Mouse (Mus musculus): ENCODE data around the gene Vsig2. TPM values are rescaled to one million over a fixed set of nuclear protein-coding genes. Genes with fewer than 3 reads are reported as not detected.
A peak's percentile ranks its signal among the peaks of the same experiment; 100 is the strongest.

Gene Vsig2
- polyA plus RNA-seq, 1 experiment from 2014 or later: 0.66 TPM

GRCm38 (mm10) chr9:37528225-37528970, 10.7 kb upstream of the Vsig2 start:
- Histone ChIP-seq H3K36me3 (ENCODE audit: control insufficient read depth, insufficient read depth, low read length) (no peaks in the 10 kb centered on the region), H3K27ac (ENCODE audit: low read depth, low read length) (no peak overlapping the region), H3K9me3 (ENCODE audit: control insufficient read depth, low read length) (no peaks in the 10 kb centered on the region), H3K27me3 (replicated peaks; ENCODE audit: control insufficient read depth, insufficient read depth, low read length) (peaks cover 59% of the 10 kb centered on the region), H3K4me1 (replicated peaks; ENCODE audit: control insufficient read depth, insufficient read depth, low read length) (peaks cover 27% of the 10 kb centered on the region), H3K9ac (ENCODE audit: low read depth, low read length) (0 out of 2 replicates have a peak overlapping the region, but pooled peaks have one; percentile 9), H3K4me3 (ENCODE audit: low read depth, low read length) (peak overlapping the region; percentile 44), H3K4me2 (peak overlapping the region; percentile 78)
- DNase-seq (ENCODE audit: low spot score) (no peak), ATAC-seq (replicated peaks; ENCODE audit: low FRiP score) (no peak)
- WGBS: 24% methylated on average over 9 of the region's 9 CpGs

GRCm38 (mm10) chr9:37530031-37530887, 8.8 kb upstream of the Vsig2 start:
- ATAC-seq (replicated peaks; ENCODE audit: low FRiP score): peak; percentile 51
- H3K9me3 ChIP-seq (ENCODE audit: control insufficient read depth, low read length): no peaks in the 10 kb centered on the region
- peaks cover 27% of the 10 kb centered on the region for H3K4me1 ChIP-seq (replicated peaks; ENCODE audit: control insufficient read depth, insufficient read depth, low read length)
- H3K9ac ChIP-seq (ENCODE audit: low read depth, low read length): peak overlapping the region; percentile 44
- peak overlapping the region; percentile 64 for H3K27ac ChIP-seq (ENCODE audit: low read depth, low read length)
- WGBS: 2% methylated on average over 32 of the region's 32 CpGs
- peak; percentile 60 for DNase-seq (ENCODE audit: low spot score)
- peak overlapping the region; percentile 44 for H3K4me3 ChIP-seq (ENCODE audit: low read depth, low read length)
- peak overlapping the region; percentile 78 for H3K4me2 ChIP-seq
- no peaks in the 10 kb centered on the region for H3K36me3 ChIP-seq (ENCODE audit: control insufficient read depth, insufficient read depth, low read length)
- peaks cover 59% of the 10 kb centered on the region for H3K27me3 ChIP-seq (replicated peaks; ENCODE audit: control insufficient read depth, insufficient read depth, low read length)

- H3K9ac ChIP-seq (ENCODE audit: low read depth, low read length): peak overlapping the region; percentile 44; the same call in 1 of the 2 replicates
- ATAC-seq (replicated peaks; ENCODE audit: low FRiP score): peak; percentile 62
These were observed 8.0 kb upstream of the Vsig2 start for GRCm38 (mm10) chr9:37530888-37531705.

DNA sequence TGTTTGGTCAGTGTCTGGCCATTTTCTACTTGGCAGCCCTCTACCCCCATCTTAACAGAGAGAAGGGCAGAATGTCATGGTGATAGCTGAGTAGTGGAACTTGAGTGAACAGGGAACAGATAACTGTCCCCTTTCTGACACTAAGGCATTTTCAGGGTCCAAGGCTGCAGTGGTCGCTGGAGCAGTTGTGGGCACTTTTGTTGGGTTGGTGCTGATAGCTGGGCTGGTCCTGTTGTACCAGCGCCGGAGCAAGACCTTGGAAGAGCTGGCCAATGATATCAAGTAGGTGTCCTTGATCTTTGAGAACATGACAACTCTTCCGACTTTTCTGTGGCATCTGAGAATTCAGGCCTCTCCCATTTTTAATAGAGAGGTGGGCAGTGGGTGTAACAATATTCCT, 2.2 kb upstream of the Vsig2 start:
- Histone ChIP-seq H3K4me3 (ENCODE audit: low read depth, low read length) (no peak overlapping the region), H3K27ac (ENCODE audit: low read depth, low read length) (no peak overlapping the region), H3K4me1 (replicated peaks; ENCODE audit: control insufficient read depth, insufficient read depth, low read length) (peaks cover 2% of the 10 kb centered on the region; the same call in 1 of the 2 replicates), H3K36me3 (ENCODE audit: control insufficient read depth, insufficient read depth, low read length) (no peaks in the 10 kb centered on the region), H3K27me3 (replicated peaks; ENCODE audit: control insufficient read depth, insufficient read depth, low read length) (peaks cover 2% of the 10 kb centered on the region), H3K9me3 (ENCODE audit: control insufficient read depth, low read length) (no peaks in the 10 kb centered on the region), H3K9ac (ENCODE audit: low read depth, low read length) (no peak overlapping the region), H3K4me2 (no peak overlapping the region)
- DNase-seq (ENCODE audit: low spot score) (no peak), ATAC-seq (replicated peaks; ENCODE audit: low FRiP score) (no peak)
- 72% methylated on average over 4 of the region's 4 CpGs for whole genome bisulfite sequencing

More at GRCm38 (mm10) chr9:37530888-37531705, 8.0 kb upstream of the Vsig2 start:
- DNase-seq (ENCODE audit: low spot score): peak; percentile 63
- H3K9me3 ChIP-seq (ENCODE audit: control insufficient read depth, low read length): no peaks in the 10 kb centered on the region
- 7% methylated on average over 31 of the region's 31 CpGs for WGBS
- peak overlapping the region; percentile 43 for H3K27ac ChIP-seq (ENCODE audit: low read depth, low read length)
- peaks cover 27% of the 10 kb centered on the region for H3K4me1 ChIP-seq (replicated peaks; ENCODE audit: control insufficient read depth, insufficient read depth, low read length)
- no peaks in the 10 kb centered on the region for H3K36me3 ChIP-seq (ENCODE audit: control insufficient read depth, insufficient read depth, low read length)
- peaks cover 58% of the 10 kb centered on the region for H3K27me3 ChIP-seq (replicated peaks; ENCODE audit: control insufficient read depth, insufficient read depth, low read length)
- H3K4me2 ChIP-seq: peak overlapping the region; percentile 78
- peak overlapping the region; percentile 44 for H3K4me3 ChIP-seq (ENCODE audit: low read depth, low read length)

DNA sequence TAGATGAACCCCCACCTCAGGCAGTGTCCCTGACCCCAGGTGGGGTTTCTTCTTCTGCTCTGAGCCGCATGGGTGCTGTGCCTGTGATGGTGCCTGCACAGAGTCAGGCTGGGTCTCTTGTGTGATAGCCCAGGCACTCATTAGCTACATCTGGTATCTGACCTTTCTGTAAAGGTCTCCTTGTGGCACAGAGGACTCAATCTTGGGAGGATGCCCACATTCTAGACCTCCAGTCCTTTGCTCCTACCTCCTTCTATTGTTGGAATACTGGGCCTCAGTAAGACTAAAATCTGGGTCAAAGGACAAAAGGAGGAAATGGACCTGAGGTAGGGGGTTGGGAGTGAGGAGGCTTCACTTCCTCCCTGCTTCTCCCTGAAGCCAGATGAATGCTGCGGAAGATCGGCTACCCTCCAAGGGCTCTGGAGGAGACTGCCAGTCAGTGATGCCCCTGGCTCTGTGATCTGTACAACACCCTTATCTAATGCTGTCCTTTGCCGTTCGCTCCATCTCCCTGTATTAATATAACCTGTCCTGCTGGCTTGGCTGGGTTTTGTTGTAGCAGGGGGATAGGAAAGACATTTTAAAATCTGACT, 1.3 kb upstream of the Vsig2 start:
- Histone ChIP-seq H3K9me3 (ENCODE audit: control insufficient read depth, low read length) (no peaks in the 10 kb centered on the region), H3K4me1 (replicated peaks; ENCODE audit: control insufficient read depth, insufficient read depth, low read length) (peaks cover 2% of the 10 kb centered on the region; the same call in 1 of the 2 replicates), H3K27me3 (replicated peaks; ENCODE audit: control insufficient read depth, insufficient read depth, low read length) (no peaks in the 10 kb centered on the region), H3K27ac (ENCODE audit: low read depth, low read length) (no peak overlapping the region), H3K4me2 (no peak overlapping the region), H3K36me3 (ENCODE audit: control insufficient read depth, insufficient read depth, low read length) (no peaks in the 10 kb centered on the region), H3K4me3 (ENCODE audit: low read depth, low read length) (no peak overlapping the region), H3K9ac (ENCODE audit: low read depth, low read length) (no peak overlapping the region)
- DNase-seq (ENCODE audit: low spot score) (peak; percentile 31), ATAC-seq (replicated peaks; ENCODE audit: low FRiP score) (no peak)
- WGBS: 53% methylated on average over 5 of the region's 5 CpGs

- no peaks in the 10 kb centered on the region for H3K9me3 ChIP-seq (ENCODE audit: control insufficient read depth, low read length)
- WGBS: 87% methylated on average over 4 of the region's 4 CpGs
- peaks cover 2% of the 10 kb centered on the region for H3K27me3 ChIP-seq (replicated peaks; ENCODE audit: control insufficient read depth, insufficient read depth, low read length)
- H3K36me3 ChIP-seq (ENCODE audit: control insufficient read depth, insufficient read depth, low read length): no peaks in the 10 kb centered on the region
- H3K4me2 ChIP-seq: no peak overlapping the region
- no peak overlapping the region for H3K27ac ChIP-seq (ENCODE audit: low read depth, low read length)
- H3K4me1 ChIP-seq (replicated peaks; ENCODE audit: control insufficient read depth, insufficient read depth, low read length): peaks cover 9% of the 10 kb centered on the region
- ATAC-seq (replicated peaks; ENCODE audit: low FRiP score) (no peak), DNase-seq (ENCODE audit: low spot score) (no peak)
- H3K4me3 ChIP-seq (ENCODE audit: low read depth, low read length): no peak overlapping the region
- no peak overlapping the region for H3K9ac ChIP-seq (ENCODE audit: low read depth, low read length)
These were observed 1.2 kb downstream of the Vsig2 start for GRCm38 (mm10) chr9:37540226-37540625.

- 78% methylated on average over 6 of the region's 6 CpGs for WGBS
These were observed 1.9 kb downstream of the Vsig2 start for GRCm38 (mm10) chr9:37540701-37541575.

More at GRCm38 (mm10) chr9:37540701-37541575, 1.9 kb downstream of the Vsig2 start:
- DNase-seq (ENCODE audit: low spot score) (no peak), ATAC-seq (replicated peaks; ENCODE audit: low FRiP score) (no peak)
- no peaks in the 10 kb centered on the region for H3K9me3 ChIP-seq (ENCODE audit: control insufficient read depth, low read length)
- H3K4me2 ChIP-seq: no peak overlapping the region
- peaks cover 16% of the 10 kb centered on the region for H3K4me1 ChIP-seq (replicated peaks; ENCODE audit: control insufficient read depth, insufficient read depth, low read length)
- no peak overlapping the region for H3K9ac ChIP-seq (ENCODE audit: low read depth, low read length)
- H3K27me3 ChIP-seq (replicated peaks; ENCODE audit: control insufficient read depth, insufficient read depth, low read length): peaks cover 8% of the 10 kb centered on the region
- no peak overlapping the region for H3K4me3 ChIP-seq (ENCODE audit: low read depth, low read length)
- no peaks in the 10 kb centered on the region for H3K36me3 ChIP-seq (ENCODE audit: control insufficient read depth, insufficient read depth, low read length)
- no peak overlapping the region for H3K27ac ChIP-seq (ENCODE audit: low read depth, low read length)
